Mouse (Mus musculus): ENCODE data around the gene Lmod3. TPM values are rescaled to one million over a fixed set of nuclear protein-coding genes. Genes with fewer than 3 reads are reported as not detected.
A peak's percentile ranks its signal among the peaks of the same experiment; 100 is the strongest.

The Lmod3 gene
- total and polyA plus RNA-seq, 2 experiments from 2014 or later, result 6.4 to 34.5 TPM

- peaks cover 8% of the 10 kb centered on the region; the same call in 1 of the 2 replicates for H3K36me3 ChIP-seq (replicated peaks; ENCODE audit: control insufficient read depth, insufficient read depth, low read length)
- H3K27ac ChIP-seq (ENCODE audit: low read depth), result peak overlapping the region; percentile 92; the same call in 1 of the 2 replicates
- no peak for DNase-seq (ENCODE audit: low spot score)
- ATAC-seq (ENCODE audit: insufficient read depth, low read depth), result no peak
- peaks cover 14% of the 10 kb centered on the region for H3K4me1 ChIP-seq (ENCODE audit: control insufficient read depth, insufficient read depth)
- peak overlapping the region; percentile 99 for H3K9ac ChIP-seq (replicated peaks; ENCODE audit: low read depth, low read length)
- H3K27me3 ChIP-seq (ENCODE audit: control insufficient read depth, insufficient read depth, low read length), result no peaks in the 10 kb centered on the region
- 14% methylated on average over 9 of the region's 9 CpGs for WGBS
- no peaks in the 10 kb centered on the region for H3K9me3 ChIP-seq (replicated peaks; ENCODE audit: control insufficient read depth, low read length)
- H3K4me3 ChIP-seq (ENCODE audit: low read depth, low read length), result peak overlapping the region; percentile 96
- H3K4me2 ChIP-seq (ENCODE audit: low read depth, low read length), result peak overlapping the region; percentile 88
- TF ChIP-seq EP300 (IDR thresholded peaks at IDR 0.05; ENCODE audit: low read depth) (no peak), CTCF (IDR thresholded peaks at IDR 0.05; ENCODE audit: low read depth) (no peak)
Measured at GRCm38 (mm10) chr6:97204252-97204869, 48.2 kb downstream of the Lmod3 start.

GRCm38 (mm10) chr6:97202477-97202876 lies 50.1 kb downstream of the Lmod3 start:
- H3K4me1 ChIP-seq (ENCODE audit: control insufficient read depth, insufficient read depth), result peaks cover 14% of the 10 kb centered on the region
- H3K9ac ChIP-seq (replicated peaks; ENCODE audit: low read depth, low read length), result no peak overlapping the region
- TF ChIP-seq CTCF (IDR thresholded peaks at IDR 0.05; ENCODE audit: low read depth), result no peak
- TF ChIP-seq EP300 (IDR thresholded peaks at IDR 0.05; ENCODE audit: low read depth), result no peak
- H3K36me3 ChIP-seq (replicated peaks; ENCODE audit: control insufficient read depth, insufficient read depth, low read length), result peaks cover 20% of the 10 kb centered on the region
- H3K9me3 ChIP-seq (replicated peaks; ENCODE audit: control insufficient read depth, low read length), result no peaks in the 10 kb centered on the region
- DNase-seq (ENCODE audit: low spot score), result no peak
- no peak overlapping the region for H3K27ac ChIP-seq (ENCODE audit: low read depth)
- no peaks in the 10 kb centered on the region for H3K27me3 ChIP-seq (ENCODE audit: control insufficient read depth, insufficient read depth, low read length)
- no peak overlapping the region for H3K4me3 ChIP-seq (ENCODE audit: low read depth, low read length)
- ATAC-seq (ENCODE audit: insufficient read depth, low read depth), result no peak
- 86% methylated on average over 3 of the region's 3 CpGs for WGBS
- no peak overlapping the region for H3K4me2 ChIP-seq (ENCODE audit: low read depth, low read length)

GRCm38 (mm10) chr6:97200437-97200836 lies 52.1 kb downstream of the Lmod3 start:
- H3K27me3 ChIP-seq (ENCODE audit: control insufficient read depth, insufficient read depth, low read length), result no peaks in the 10 kb centered on the region
- TF ChIP-seq EP300 (IDR thresholded peaks at IDR 0.05; ENCODE audit: low read depth) (no peak), CTCF (IDR thresholded peaks at IDR 0.05; ENCODE audit: low read depth) (no peak)
- H3K4me1 ChIP-seq (ENCODE audit: control insufficient read depth, insufficient read depth), result peaks cover 14% of the 10 kb centered on the region
- H3K36me3 ChIP-seq (replicated peaks; ENCODE audit: control insufficient read depth, insufficient read depth, low read length), result peaks cover 39% of the 10 kb centered on the region
- no peak overlapping the region for H3K4me3 ChIP-seq (ENCODE audit: low read depth, low read length)
- no peak for ATAC-seq (ENCODE audit: insufficient read depth, low read depth)
- H3K9me3 ChIP-seq (replicated peaks; ENCODE audit: control insufficient read depth, low read length), result no peaks in the 10 kb centered on the region
- no peak for DNase-seq (ENCODE audit: low spot score)
- H3K4me2 ChIP-seq (ENCODE audit: low read depth, low read length), result no peak overlapping the region
- 59% methylated on average over 3 of the region's 3 CpGs for WGBS
- no peak overlapping the region for H3K27ac ChIP-seq (ENCODE audit: low read depth)
- H3K9ac ChIP-seq (replicated peaks; ENCODE audit: low read depth, low read length), result no peak overlapping the region

Other genes with a start within 250 kb of the Lmod3 start
- 0.89 TPM in 1 of 2 replicates, not detected in the other for gene Fam19a4, start 192.3 kb downstream of the Lmod3 start, total RNA-seq (2014; rRNA removed; ENCODE audit: low replicate concordance)
- not detected in 2 replicates for gene Fam19a4, start 192.3 kb downstream of the Lmod3 start, polyA plus RNA-seq (2015; fragmentation: Nextera tagmentation; extraction: Ambion mirVana)
- 13.9 and 40.0 TPM in 2 replicates for gene Eogt, start 103.6 kb downstream of the Lmod3 start, total RNA-seq (2014; rRNA removed; ENCODE audit: low replicate concordance)
- gene Eogt, start 103.6 kb downstream of the Lmod3 start, polyA plus RNA-seq (2015; fragmentation: Nextera tagmentation; extraction: Ambion mirVana), result 6.6 and 7.0 TPM in 2 replicates
- 8.1 and 12.8 TPM in 2 replicates for gene Tmf1, start 73.6 kb downstream of the Lmod3 start, total RNA-seq (2014; rRNA removed; ENCODE audit: low replicate concordance)
- 27.2 and 29.1 TPM in 2 replicates for gene Tmf1, start 73.6 kb downstream of the Lmod3 start, polyA plus RNA-seq (2015; fragmentation: Nextera tagmentation; extraction: Ambion mirVana)
- gene Uba3, start 47.1 kb downstream of the Lmod3 start, total RNA-seq (2014; rRNA removed; ENCODE audit: low replicate concordance), result 71.6 and 79.7 TPM in 2 replicates
- gene Uba3, start 47.1 kb downstream of the Lmod3 start, polyA plus RNA-seq (2015; fragmentation: Nextera tagmentation; extraction: Ambion mirVana), result 54.4 and 58.3 TPM in 2 replicates
- 70.3 and 103 TPM in 2 replicates for gene Arl6ip5, start 42.1 kb downstream of the Lmod3 start, total RNA-seq (2014; rRNA removed; ENCODE audit: low replicate concordance)
- 83.7 and 91.1 TPM in 2 replicates for gene Arl6ip5, start 42.1 kb downstream of the Lmod3 start, polyA plus RNA-seq (2015; fragmentation: Nextera tagmentation; extraction: Ambion mirVana)

All from heart, postnatal 0 days (tissue).